Mouse (Mus musculus): Measurements from ENCODE around the gene She. TPM values are rescaled to one million over a fixed set of nuclear protein-coding genes. Genes with fewer than 3 reads are reported as not detected.

Gene She
- total RNA-seq, 2 experiments from 2014 or later: 4.2 to 5.0 TPM

DNA sequence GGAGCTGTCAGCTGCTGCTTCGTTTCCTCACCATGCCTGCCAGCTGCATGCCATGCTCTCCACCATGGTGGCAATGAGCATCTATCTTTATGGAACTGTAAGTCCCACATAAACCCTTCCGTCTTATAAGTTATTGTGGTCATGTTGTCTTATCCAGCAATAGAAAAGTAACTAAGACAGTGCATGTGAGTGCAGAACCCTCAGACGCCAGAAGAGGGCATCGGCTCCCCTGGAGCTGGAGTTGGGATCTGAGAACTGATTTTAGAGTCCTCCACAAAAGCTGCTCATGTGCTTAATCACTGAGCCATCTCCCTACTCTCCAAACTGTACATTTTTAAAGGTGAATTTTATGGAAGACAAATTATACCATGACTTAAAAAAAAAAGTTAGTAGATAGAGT lies 14.1 kb upstream of the She start:
- no peak for DNase-seq

- no peak for DNase-seq
Observed at GRCm38 (mm10) chr3:89818605-89819004, 12.6 kb upstream of the She start.

DNA sequence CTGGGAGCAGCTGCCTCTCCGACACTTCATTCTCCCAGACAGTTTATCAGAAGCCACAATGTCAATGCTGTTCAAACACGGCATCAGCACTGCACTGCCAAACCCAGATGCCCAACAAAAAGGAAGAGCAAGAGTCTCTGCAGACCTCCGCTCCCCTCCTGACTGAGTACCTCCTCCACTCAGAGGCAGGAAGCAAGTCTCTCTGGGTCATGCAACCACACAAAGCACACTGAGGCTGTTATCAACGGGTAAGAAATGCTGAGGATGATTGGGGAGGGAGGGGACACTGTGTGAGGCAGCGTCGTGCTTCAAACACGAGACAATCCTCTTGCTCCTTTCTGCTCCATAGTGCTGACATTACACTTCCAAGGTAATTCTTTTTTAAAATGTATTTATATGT lies 11.3 kb upstream of the She start:
- no peak for DNase-seq

GRCm38 (mm10) chr3:89820311-89821095 lies 10.7 kb upstream of the She start:
- no peak for DNase-seq

- DNase-seq: no peak
Observed at GRCm38 (mm10) chr3:89821096-89821513, 10.1 kb upstream of the She start.

- no peak for DNase-seq
Observed at GRCm38 (mm10) chr3:89821548-89822480, 9.4 kb upstream of the She start.

- no peak for DNase-seq
Observed at GRCm38 (mm10) chr3:89823594-89823993, 7.6 kb upstream of the She start.

DNA sequence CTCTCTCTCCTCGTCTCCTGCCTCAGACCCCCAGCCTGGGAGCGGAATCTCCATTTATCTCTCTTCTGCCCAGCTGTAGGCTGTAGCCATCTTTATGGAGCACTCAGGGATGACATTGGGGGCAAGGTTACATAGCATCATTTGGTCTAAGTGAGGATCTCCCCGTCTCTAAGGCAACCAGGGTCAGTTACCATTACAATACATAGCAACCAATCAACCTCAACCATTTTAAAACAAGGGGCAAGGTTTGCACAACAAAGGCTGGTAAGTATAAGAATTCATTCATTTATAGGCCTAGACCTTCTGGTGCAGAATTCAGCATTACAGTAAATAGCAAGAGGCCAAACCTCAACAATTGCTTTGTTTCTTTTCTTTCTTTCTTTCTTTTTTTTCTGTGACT lies 4.9 kb upstream of the She start:
- no peak for DNase-seq

DNA sequence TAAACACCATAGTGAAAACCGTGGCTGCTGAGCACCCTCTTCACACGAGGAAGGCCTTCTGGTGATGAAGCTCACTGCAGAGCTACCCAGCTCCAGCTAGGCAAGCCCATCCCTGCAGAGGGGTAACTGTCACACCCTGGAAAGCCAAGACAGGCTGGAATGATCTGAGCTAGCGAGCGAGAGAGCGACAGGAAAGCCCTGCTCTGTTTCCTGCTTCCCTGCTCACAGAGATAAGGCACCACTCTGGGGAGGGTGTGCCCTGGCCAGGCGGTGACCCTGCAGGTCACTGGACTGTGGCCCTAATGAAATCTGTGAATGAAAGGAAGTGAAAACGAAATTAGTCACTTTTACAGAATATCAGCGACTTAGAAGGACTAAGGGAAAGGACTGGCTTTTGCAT lies 4.2 kb downstream of the She start:
- DNase-seq: no peak

- DNase-seq: no peak
Observed at GRCm38 (mm10) chr3:89842258-89842657, 11.1 kb downstream of the She start.

DNA sequence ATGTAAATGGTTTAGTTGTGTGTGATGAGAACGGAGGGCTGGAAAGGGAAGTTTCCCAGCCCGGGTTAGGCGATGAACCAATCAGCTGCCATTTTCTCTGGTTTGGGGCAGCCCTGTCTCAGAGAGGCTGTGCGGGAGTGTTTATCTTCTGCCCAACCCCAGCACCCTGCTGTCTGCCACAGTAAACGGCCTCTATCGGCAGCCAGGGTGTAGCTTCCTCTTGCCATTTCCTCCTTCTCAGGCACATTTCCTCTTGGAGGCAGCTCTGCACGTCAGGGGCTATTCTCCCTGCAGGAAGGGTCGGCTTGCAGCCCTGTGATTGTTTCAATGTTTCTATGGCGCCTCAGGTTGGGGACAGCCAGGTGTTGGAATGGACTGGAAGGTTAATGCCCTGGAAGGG lies 12.0 kb downstream of the She start:
- DNase-seq: peak; percentile 59

- DNase-seq: no peak
Observed at GRCm38 (mm10) chr3:89845814-89846213, 14.6 kb downstream of the She start.

- no peak for DNase-seq
Observed at GRCm38 (mm10) chr3:89847126-89847525, 16.0 kb downstream of the She start.

GRCm38 (mm10) chr3:89847596-89847995 lies 16.4 kb downstream of the She start:
- no peak for DNase-seq

DNA sequence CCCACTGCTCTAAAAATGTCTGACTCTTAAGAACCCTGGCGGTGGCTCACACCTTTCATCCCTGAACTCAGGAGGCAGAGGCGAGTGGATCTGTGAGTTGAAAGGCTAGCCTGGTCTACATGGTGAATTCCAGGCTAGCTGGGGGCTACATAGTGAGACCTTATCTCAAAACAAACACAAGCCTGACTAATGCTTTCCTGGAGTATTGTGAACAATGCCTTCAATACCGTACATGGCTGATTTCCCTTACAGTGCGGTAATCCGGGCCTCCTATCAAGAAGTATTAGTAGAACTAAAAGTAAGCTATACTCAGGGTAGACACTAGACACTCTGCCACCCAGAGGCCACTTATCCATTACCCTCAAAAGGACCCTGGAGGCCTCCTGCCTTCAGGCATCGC lies 16.9 kb downstream of the She start:
- DNase-seq: no peak

DNA sequence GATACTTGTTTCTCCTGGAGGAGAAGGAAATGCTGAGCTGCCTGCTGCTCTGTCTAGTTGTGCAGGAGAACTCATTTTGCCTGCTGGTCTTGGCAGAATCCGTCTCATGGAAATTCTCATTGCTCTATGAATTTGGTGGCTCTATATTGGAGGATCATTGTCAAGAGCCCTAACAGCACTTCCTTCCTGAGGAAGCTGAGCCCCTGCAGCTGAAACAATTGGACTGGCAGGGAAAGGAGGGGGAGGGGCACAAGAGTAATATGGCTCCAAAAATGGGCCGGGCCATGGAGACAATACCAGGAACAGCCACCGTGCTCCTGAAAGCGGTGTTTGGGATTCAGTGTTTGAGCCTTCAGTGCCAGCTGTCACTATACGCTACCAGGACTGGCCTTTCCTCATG lies 22.6 kb downstream of the She start:
- DNase-seq: peak; percentile 44

- DNase-seq: no peak
Observed at GRCm38 (mm10) chr3:89857353-89857752, 26.2 kb downstream of the She start.

GRCm38 (mm10) chr3:89858123-89858522 lies 27.0 kb downstream of the She start:
- DNase-seq: no peak

GRCm38 (mm10) chr3:89858888-89859287 lies 27.7 kb downstream of the She start:
- no peak for DNase-seq

GRCm38 (mm10) chr3:89859936-89860335 lies 28.8 kb downstream of the She start:
- no peak for DNase-seq

GRCm38 (mm10) chr3:89860343-89860742 lies 29.2 kb downstream of the She start:
- DNase-seq: no peak

DNA sequence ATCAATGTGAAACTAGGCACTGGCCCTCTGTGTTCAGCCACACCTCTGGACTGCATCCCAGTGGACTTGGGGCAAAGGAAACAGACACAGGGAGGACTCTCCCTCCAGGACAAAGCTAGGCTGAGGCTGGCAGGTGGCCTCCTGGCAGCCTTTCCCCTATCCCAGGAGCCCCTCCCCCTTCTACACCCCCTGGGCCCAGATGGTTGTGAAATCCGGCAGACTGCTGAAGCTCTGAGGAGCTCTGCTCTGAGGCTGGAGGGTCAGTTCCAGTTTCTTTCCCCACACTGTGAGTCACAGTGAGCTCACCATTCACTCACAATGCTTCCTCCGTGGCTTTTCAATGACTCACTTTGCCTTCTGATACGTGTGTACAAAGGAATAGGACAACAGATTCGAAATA lies 29.9 kb downstream of the She start:
- DNase-seq: peak; percentile 86

- DNase-seq: no peak
Observed at GRCm38 (mm10) chr3:89862182-89862761, 31.1 kb downstream of the She start.
